Mouse (Mus musculus) forebrain, embryonic 14.5 days (tissue): Measurements from ENCODE around the gene Crispld2. TPM values are rescaled to one million over a fixed set of nuclear protein-coding genes. Genes with fewer than 3 reads are reported as not detected.

Experiments
- ATAC-seq: fragments of 200-750 bp; cut with Nextera tagmentation; 2 replicates; pipeline ENCODE4 v1.8.0; 2017; ENCODE audit warnings: mild to moderate bottlenecking, moderate library complexity
- DNase-seq: peaks from one replicate; pipeline ENCODE4 v3.0.0-alpha.2; 2015; ENCODE audit warnings: low spot score
- H3K27ac ChIP-seq: fragments of 300-500 bp; sonication (generic); 2 replicates; pipeline ENCODE4 v1.5.1; 2014; ENCODE audit warnings: low read depth, mild to moderate bottlenecking, control low read depth, low read length, moderate library complexity
- H3K27me3 ChIP-seq: fragments of 300-500 bp; sonication (generic); replicated peaks from 2 replicates; pipeline ENCODE4 v1.6.1; 2014; ENCODE audit warnings: low read length, control low read depth, mixed read lengths; ENCODE audit not compliant: control insufficient read depth, insufficient read depth
- H3K36me3 ChIP-seq: fragments of 300-500 bp; sonication (generic); 2 replicates; pipeline ENCODE4 v1.6.1; 2014; ENCODE audit warnings: low read length, control low read depth; ENCODE audit not compliant: control insufficient read depth, insufficient read depth
- H3K4me1 ChIP-seq: fragments of 300-500 bp; sonication (generic); 2 replicates; pipeline ENCODE4 v1.6.1; 2014; ENCODE audit warnings: antibody characterized with exemption, low read length, control low read depth; ENCODE audit not compliant: control insufficient read depth, insufficient read depth
- H3K4me2 ChIP-seq: fragments of 300-500 bp; sonication (generic); 2 replicates; pipeline ENCODE4 v1.6.1; 2014; ENCODE audit warnings: mild to moderate bottlenecking, control low read depth, low read length
- H3K4me3 ChIP-seq: fragments of 300-500 bp; sonication (generic); 2 replicates; pipeline ENCODE4 v1.5.1; 2014; ENCODE audit warnings: low read depth, low read length, control low read depth
- H3K9ac ChIP-seq: fragments of 300-500 bp; sonication (generic); 2 replicates; pipeline ENCODE4 v1.6.1; 2014; ENCODE audit warnings: mild to moderate bottlenecking, low read length, control low read depth, moderate library complexity
- H3K9me3 ChIP-seq: fragments of 300-500 bp; sonication (generic); replicated peaks from 2 replicates; pipeline ENCODE4 v1.6.1; 2016; ENCODE audit warnings: low read length, control low read depth, mixed read lengths; ENCODE audit not compliant: control insufficient read depth
- WGBS: fragments of 180-500 bp; shearing (Covaris S2); extraction: QIAGEN DNeasy Blood & Tissue Kit; methylation state at CpG from one replicate; pipeline ENCODE4 v1.1.7; 2014; 5-methylcytosine and 5-hydroxymethylcytosine counted together
- polyA plus RNA-seq: library from polyadenylated mRNA; unstranded; fragments of >200 nt; fragmentation: Nextera tagmentation; extraction: Ambion mirVana; gene quantifications from 2 replicates; pipeline ENCODE4 v1.2.1, GENCODE M21; 2014

Crispld2 gene
- polyA plus RNA-seq, 1 experiment from 2014 or later: 0.79 TPM

GRCm38 (mm10) chr8:120074516-120074915, 82.3 kb downstream of the Crispld2 start:
- ATAC-seq (no peak), DNase-seq (no peak)
- no peaks in the 10 kb centered on the region for H3K36me3 ChIP-seq

GRCm38 (mm10) chr8:120075347-120075746, 83.1 kb downstream of the Crispld2 start:
- Histone ChIP-seq H3K27me3 (no peaks in the 10 kb centered on the region), H3K9me3 (no peaks in the 10 kb centered on the region)
- no peak for DNase-seq

More at GRCm38 (mm10) chr8:120074516-120074915, 82.3 kb downstream of the Crispld2 start:
- Histone ChIP-seq H3K9ac (no peak overlapping the region), H3K27ac (no peak overlapping the region), H3K4me3 (no peak overlapping the region), H3K4me2 (no peak overlapping the region), H3K9me3 (no peaks in the 10 kb centered on the region), H3K27me3 (no peaks in the 10 kb centered on the region), H3K4me1 (no peaks in the 10 kb centered on the region)
- 74% methylated on average over 6 of the region's 6 CpGs for WGBS

GRCm38 (mm10) chr8:120078080-120078479, 85.8 kb downstream of the Crispld2 start:
- H3K4me2 ChIP-seq: no peak overlapping the region
- no peak overlapping the region for H3K4me3 ChIP-seq
- peak; percentile 55; the same call in 1 of the 2 replicates for ATAC-seq
- no peak overlapping the region for H3K27ac ChIP-seq
- H3K9ac ChIP-seq: no peak overlapping the region
- WGBS: 16% methylated on average over 10 of the region's 10 CpGs
- H3K36me3 ChIP-seq: peaks cover 27% of the 10 kb centered on the region
- no peaks in the 10 kb centered on the region for H3K4me1 ChIP-seq
- DNase-seq: peak; percentile 86
- H3K9me3 ChIP-seq: no peaks in the 10 kb centered on the region
- no peaks in the 10 kb centered on the region for H3K27me3 ChIP-seq

More at GRCm38 (mm10) chr8:120075347-120075746, 83.1 kb downstream of the Crispld2 start:
- H3K36me3 ChIP-seq: no peaks in the 10 kb centered on the region
- ATAC-seq: no peak
- WGBS: 31% methylated on average over 6 of the region's 6 CpGs
- no peak overlapping the region for H3K4me2 ChIP-seq
- H3K27ac ChIP-seq: no peak overlapping the region
- no peak overlapping the region for H3K4me3 ChIP-seq
- H3K9ac ChIP-seq: no peak overlapping the region
- H3K4me1 ChIP-seq: no peaks in the 10 kb centered on the region

GRCm38 (mm10) chr8:120079361-120079760, 87.1 kb downstream of the Crispld2 start:
- 62% methylated on average over 5 of the region's 5 CpGs for WGBS
- ATAC-seq: no peak
- DNase-seq: no peak

GRCm38 (mm10) chr8:120083261-120083660, 91.0 kb downstream of the Crispld2 start:
- Histone ChIP-seq H3K9me3 (no peaks in the 10 kb centered on the region), H3K9ac (no peak overlapping the region), H3K27ac (no peak overlapping the region), H3K4me2 (no peak overlapping the region), H3K36me3 (peaks cover 71% of the 10 kb centered on the region), H3K4me3 (no peak overlapping the region), H3K27me3 (no peaks in the 10 kb centered on the region), H3K4me1 (no peaks in the 10 kb centered on the region)
- ATAC-seq: peak; percentile 48; the same call in 1 of the 2 replicates
- WGBS: 84% methylated on average over 8 of the region's 8 CpGs
- peak; percentile 51 for DNase-seq

More at GRCm38 (mm10) chr8:120079361-120079760, 87.1 kb downstream of the Crispld2 start:
- no peaks in the 10 kb centered on the region for H3K4me1 ChIP-seq
- H3K27me3 ChIP-seq: no peaks in the 10 kb centered on the region
- H3K36me3 ChIP-seq: peaks cover 34% of the 10 kb centered on the region
- no peaks in the 10 kb centered on the region for H3K9me3 ChIP-seq
- H3K9ac ChIP-seq: no peak overlapping the region
- H3K4me3 ChIP-seq: no peak overlapping the region
- H3K4me2 ChIP-seq: no peak overlapping the region
- H3K27ac ChIP-seq: no peak overlapping the region

- no peaks in the 10 kb centered on the region for H3K4me1 ChIP-seq
- H3K27ac ChIP-seq: no peak overlapping the region
- H3K9me3 ChIP-seq: no peaks in the 10 kb centered on the region
- WGBS: 89% methylated on average over 8 of the region's 8 CpGs
- no peak overlapping the region for H3K4me3 ChIP-seq
- ATAC-seq (no peak), DNase-seq (no peak)
- H3K9ac ChIP-seq: no peak overlapping the region
- H3K4me2 ChIP-seq: no peak overlapping the region
- peaks cover 78% of the 10 kb centered on the region for H3K36me3 ChIP-seq
- no peaks in the 10 kb centered on the region for H3K27me3 ChIP-seq
Observed at GRCm38 (mm10) chr8:120084783-120085182, 92.5 kb downstream of the Crispld2 start.

GRCm38 (mm10) chr8:120089511-120089910, 97.3 kb downstream of the Crispld2 start:
- Histone ChIP-seq H3K27ac (no peak overlapping the region), H3K4me1 (no peaks in the 10 kb centered on the region), H3K27me3 (no peaks in the 10 kb centered on the region), H3K9ac (no peak overlapping the region), H3K36me3 (peaks cover 71% of the 10 kb centered on the region), H3K4me2 (no peak overlapping the region), H3K4me3 (no peak overlapping the region), H3K9me3 (no peaks in the 10 kb centered on the region)
- DNase-seq: no peak
- no peak for ATAC-seq
- 83% methylated on average over 7 of the region's 7 CpGs for WGBS

GRCm38 (mm10) chr8:120091032-120091431, 98.8 kb downstream of the Crispld2 start:
- Histone ChIP-seq H3K27ac (no peak overlapping the region), H3K4me2 (no peak overlapping the region), H3K27me3 (no peaks in the 10 kb centered on the region), H3K4me1 (no peaks in the 10 kb centered on the region), H3K9me3 (no peaks in the 10 kb centered on the region), H3K9ac (no peak overlapping the region), H3K4me3 (no peak overlapping the region), H3K36me3 (peaks cover 56% of the 10 kb centered on the region)
- DNase-seq (no peak), ATAC-seq (no peak)
- WGBS: 95% methylated on average over 3 of the region's 3 CpGs

GRCm38 (mm10) chr8:120093103-120093502, 100.9 kb downstream of the Crispld2 start:
- WGBS: 96% methylated on average over 3 of the region's 3 CpGs
- ATAC-seq (no peak), DNase-seq (no peak)
- no peaks in the 10 kb centered on the region for H3K4me1 ChIP-seq
- no peaks in the 10 kb centered on the region for H3K27me3 ChIP-seq
- H3K36me3 ChIP-seq: peaks cover 39% of the 10 kb centered on the region
- H3K4me3 ChIP-seq: no peak overlapping the region
- no peaks in the 10 kb centered on the region for H3K9me3 ChIP-seq
- no peak overlapping the region for H3K9ac ChIP-seq
- no peak overlapping the region for H3K4me2 ChIP-seq
- H3K27ac ChIP-seq: no peak overlapping the region
